Mouse (Mus musculus): ENCODE measurements around the gene Serpinb2.

GRCm38 (mm10) chr1:107533736-107534135 is 22.5 kb downstream of the Serpinb2 start:
- TF ChIP-seq CTCF (IDR thresholded peaks at IDR 0.05; ENCODE audit: control insufficient read depth, insufficient read depth, low read length): no peak
- TF ChIP-seq POLR2A (IDR thresholded peaks at IDR 0.05; ENCODE audit: borderline replicate concordance, control insufficient read depth, low read depth, low read length): no peak

All from bone marrow, adult 2 months (tissue).